Mouse (Mus musculus): ENCODE measurements around the gene Il12b. TPM values are rescaled to one million over a fixed set of nuclear protein-coding genes. Genes with fewer than 3 reads are reported as not detected.

Gene Il12b
- total RNA-seq, 2 experiments from 2014 or later = not detected

Other genes with a start within 250 kb of the Il12b start
- gene Ublcp1, start 70.4 kb downstream of the Il12b start, total RNA-seq (2014; fragmentation: Nextera tagmentation) = 51.7 and 58.8 TPM in 2 replicates
- 122 and 125 TPM in 2 replicates for gene Ublcp1, start 70.4 kb downstream of the Il12b start, total RNA-seq (2017)
- gene Rnf145, start 118.9 kb downstream of the Il12b start, total RNA-seq (2014; fragmentation: Nextera tagmentation) = 55.1 and 77.7 TPM in 2 replicates
- gene Rnf145, start 118.9 kb downstream of the Il12b start, total RNA-seq (2017) = 37.7 and 41.5 TPM in 2 replicates
- gene Ebf1, start 217.3 kb downstream of the Il12b start, total RNA-seq (2014; fragmentation: Nextera tagmentation) = 4.0 and 26.9 TPM in 2 replicates
- 2.9 TPM in 1 of 2 replicates, not detected in the other for gene Ebf1, start 217.3 kb downstream of the Il12b start, total RNA-seq (2017)

All from megakaryocyte-erythroid progenitor cell, adult 5-6 weeks (primary cell).